ENCODE assay signal across 7 mouse cellular contexts in the genomic region with DNA sequence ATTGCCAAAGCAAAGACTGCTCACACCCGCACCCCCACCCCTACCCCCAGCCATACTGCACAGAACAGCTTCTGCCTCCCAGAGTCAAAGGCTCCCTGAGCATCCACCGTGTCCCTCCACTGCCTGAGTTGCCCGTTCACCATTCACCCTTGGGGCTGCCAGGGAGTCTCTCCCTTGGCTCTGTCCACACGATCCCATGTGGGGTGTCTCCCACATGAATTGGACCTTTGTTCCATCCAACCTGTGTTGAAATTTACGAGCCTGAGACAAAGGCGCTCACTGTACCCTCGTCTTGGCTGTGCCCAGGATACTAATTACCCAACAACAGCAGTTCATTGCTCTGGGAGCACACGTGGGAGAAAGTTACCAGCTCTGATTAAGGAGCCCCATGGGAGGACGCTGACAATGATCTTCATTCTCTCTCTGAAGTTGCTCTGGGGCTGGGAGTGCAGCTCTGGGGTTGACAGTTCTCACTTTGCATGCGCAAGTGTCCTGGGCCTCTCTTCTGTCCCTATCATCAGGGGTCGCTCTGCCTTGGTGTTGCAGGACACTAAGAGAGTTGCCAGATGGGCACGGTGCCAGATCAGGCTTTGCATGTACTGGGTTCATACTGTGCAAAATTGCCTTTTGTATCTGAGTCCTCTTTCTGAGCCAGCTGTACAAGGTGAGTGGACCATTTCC.
DNase-seq lines count a peak whose midpoint lies in the region; ATAC-seq and TF ChIP-seq lines count a peak whose summit lies in the region.

No protein-coding gene starts in this region.

- no peaks in the 10 kb centered on the region for H3K36me3 ChIP-seq in embryonic facial prominence, embryonic 14.5 days (ENCODE audit: control insufficient read depth, insufficient read depth, low read length)
- no peaks in the 10 kb centered on the region for H3K36me3 ChIP-seq in intestine, embryonic 14.5 days (ENCODE audit: control insufficient read depth, insufficient read depth, low read length)
- no peaks in the 10 kb centered on the region for H3K36me3 ChIP-seq in midbrain, embryonic 11.5 days (ENCODE audit: control insufficient read depth, insufficient read depth, low read length)
- H3K36me3 ChIP-seq in thymus, adult 2 months (ENCODE audit: control insufficient read depth, insufficient read depth, low read length): no peaks in the 10 kb centered on the region

- H3K9ac ChIP-seq in embryonic facial prominence, embryonic 14.5 days (ENCODE audit: low read depth, low read length): no peak overlapping the region
- H3K9ac ChIP-seq in intestine, embryonic 14.5 days (ENCODE audit: low read length): no peak overlapping the region
- H3K9ac ChIP-seq in midbrain, embryonic 11.5 days (ENCODE audit: low read length): no peak overlapping the region

- no peak overlapping the region for H3K27ac ChIP-seq in embryonic facial prominence, embryonic 14.5 days (replicated peaks; ENCODE audit: low read depth, low read length)
- no peak overlapping the region for H3K27ac ChIP-seq in intestine, embryonic 14.5 days (ENCODE audit: low read depth)
- H3K27ac ChIP-seq in midbrain, embryonic 11.5 days (ENCODE audit: low read depth, low read length): no peak overlapping the region
- no peak overlapping the region for H3K27ac ChIP-seq in thymus, adult 2 months (ENCODE audit: control insufficient read depth, insufficient read depth, low read length)

- 43% methylated on average over 12 of the region's 12 CpGs for WGBS in embryonic facial prominence, embryonic 14.5 days
- 68% methylated on average over 12 of the region's 12 CpGs for WGBS in intestine, embryonic 14.5 days
- WGBS in midbrain, embryonic 11.5 days: 79% methylated on average over 12 of the region's 12 CpGs
- 85% methylated on average over 12 of the region's 12 CpGs for WGBS in thymus, adult 2 months

- no peak for TF ChIP-seq CTCF in thymus, adult 2 months (IDR thresholded peaks at IDR 0.05; ENCODE audit: borderline replicate concordance, control insufficient read depth, extremely low read depth, insufficient read depth, low read length, poor library complexity)

- H3K9me3 ChIP-seq in embryonic facial prominence, embryonic 14.5 days (ENCODE audit: control insufficient read depth, low read length): peaks cover 13% of the 10 kb centered on the region; the same call in 1 of the 2 replicates
- H3K9me3 ChIP-seq in intestine, embryonic 14.5 days (ENCODE audit: control insufficient read depth, low read length): 0 out of 2 replicates have a peak, but pooled peaks cover 3% of the 10 kb centered on the region
- H3K9me3 ChIP-seq in midbrain, embryonic 11.5 days (ENCODE audit: control insufficient read depth, low read length): peaks cover 2% of the 10 kb centered on the region; the same call in 1 of the 2 replicates

- H3K4me3 ChIP-seq in embryonic facial prominence, embryonic 14.5 days (ENCODE audit: low read depth, low read length): no peak overlapping the region
- H3K4me3 ChIP-seq in intestine, embryonic 14.5 days (ENCODE audit: low read depth, low read length): no peak overlapping the region
- no peak overlapping the region for H3K4me3 ChIP-seq in midbrain, embryonic 11.5 days (ENCODE audit: low read depth, low read length)
- H3K4me3 ChIP-seq in thymus, adult 2 months (ENCODE audit: control insufficient read depth, insufficient read depth, low read length): no peak overlapping the region

- H3K27me3 ChIP-seq in embryonic facial prominence, embryonic 14.5 days (replicated peaks; ENCODE audit: control insufficient read depth, insufficient read depth, low read length): no peaks in the 10 kb centered on the region
- no peaks in the 10 kb centered on the region for H3K27me3 ChIP-seq in intestine, embryonic 14.5 days (replicated peaks; ENCODE audit: control insufficient read depth, insufficient read depth, low read length)
- no peaks in the 10 kb centered on the region for H3K27me3 ChIP-seq in midbrain, embryonic 11.5 days (ENCODE audit: control insufficient read depth, insufficient read depth, low read length)
- H3K27me3 ChIP-seq in thymus, adult 2 months (ENCODE audit: control insufficient read depth, insufficient read depth, low read length): no peaks in the 10 kb centered on the region

- peak; percentile 84 for ATAC-seq in embryonic facial prominence, embryonic 14.5 days (ENCODE audit: low read depth)
- peak; percentile 68; the same call in 1 of the 2 replicates for ATAC-seq in intestine, embryonic 14.5 days (replicated peaks; ENCODE audit: low FRiP score, low TSS enrichment, low read depth)
- ATAC-seq in midbrain, embryonic 11.5 days (ENCODE audit: low FRiP score): peak; percentile 57

- no peak for TF ChIP-seq POLR2A in thymus, adult 2 months (IDR thresholded peaks at IDR 0.05; ENCODE audit: control insufficient read depth, extremely low read depth, insufficient read depth, low read length, poor library complexity)

- H3K4me2 ChIP-seq in embryonic facial prominence, embryonic 14.5 days (ENCODE audit: low read depth, low read length): no peak overlapping the region
- no peak overlapping the region for H3K4me2 ChIP-seq in intestine, embryonic 14.5 days (ENCODE audit: low read length)
- no peak overlapping the region for H3K4me2 ChIP-seq in midbrain, embryonic 11.5 days

- no peaks in the 10 kb centered on the region; the same call in 1 of the 2 replicates for H3K4me1 ChIP-seq in embryonic facial prominence, embryonic 14.5 days (ENCODE audit: control insufficient read depth, insufficient read depth, low read length)
- H3K4me1 ChIP-seq in intestine, embryonic 14.5 days (replicated peaks; ENCODE audit: control insufficient read depth, insufficient read depth, low read length): no peaks in the 10 kb centered on the region
- peaks cover 8% of the 10 kb centered on the region for H3K4me1 ChIP-seq in midbrain, embryonic 11.5 days (ENCODE audit: control insufficient read depth, insufficient read depth, low read length)
- no peaks in the 10 kb centered on the region for H3K4me1 ChIP-seq in thymus, adult 2 months (replicated peaks; ENCODE audit: control insufficient read depth, insufficient read depth, low read length)

- peak; percentile 19 for DNase-seq in ovary, postnatal 36 days (ENCODE audit: low spot score)
- DNase-seq in ovary, postnatal 10 days (ENCODE audit: low spot score): no peak
- DNase-seq in embryonic facial prominence, embryonic 14.5 days (ENCODE audit: low spot score): peak; percentile 62
- no peak for DNase-seq in intestine, embryonic 14.5 days (ENCODE audit: low spot score)
- no peak for DNase-seq in midbrain, embryonic 11.5 days (ENCODE audit: low spot score, missing footprints)
- no peak for DNase-seq in thymus, adult 2 months
- DNase-seq in thymus, postnatal 25 days: no peak

Comparison
In these comparisons a context has a peak if more than half of its experiments do, and no peak if none do; other contexts are left out.
1. DNase-seq: peak in ovary, postnatal 36 days (single experiment) and embryonic facial prominence, embryonic 14.5 days (single experiment); none in ovary, postnatal 10 days (single experiment), intestine, embryonic 14.5 days (single experiment), midbrain, embryonic 11.5 days (single experiment), thymus, adult 2 months (single experiment) and thymus, postnatal 25 days (single experiment).
2. Peak in every context shown above with its lines, with median percentiles within 50 percentile points of each other: ATAC-seq.